Mouse (Mus musculus): ENCODE measurements around the gene Nckap1l. TPM values are rescaled to one million over a fixed set of nuclear protein-coding genes. Genes with fewer than 3 reads are reported as not detected.

The Nckap1l gene
- polyA plus RNA-seq, 1 experiment, result 0.05 TPM

DNA sequence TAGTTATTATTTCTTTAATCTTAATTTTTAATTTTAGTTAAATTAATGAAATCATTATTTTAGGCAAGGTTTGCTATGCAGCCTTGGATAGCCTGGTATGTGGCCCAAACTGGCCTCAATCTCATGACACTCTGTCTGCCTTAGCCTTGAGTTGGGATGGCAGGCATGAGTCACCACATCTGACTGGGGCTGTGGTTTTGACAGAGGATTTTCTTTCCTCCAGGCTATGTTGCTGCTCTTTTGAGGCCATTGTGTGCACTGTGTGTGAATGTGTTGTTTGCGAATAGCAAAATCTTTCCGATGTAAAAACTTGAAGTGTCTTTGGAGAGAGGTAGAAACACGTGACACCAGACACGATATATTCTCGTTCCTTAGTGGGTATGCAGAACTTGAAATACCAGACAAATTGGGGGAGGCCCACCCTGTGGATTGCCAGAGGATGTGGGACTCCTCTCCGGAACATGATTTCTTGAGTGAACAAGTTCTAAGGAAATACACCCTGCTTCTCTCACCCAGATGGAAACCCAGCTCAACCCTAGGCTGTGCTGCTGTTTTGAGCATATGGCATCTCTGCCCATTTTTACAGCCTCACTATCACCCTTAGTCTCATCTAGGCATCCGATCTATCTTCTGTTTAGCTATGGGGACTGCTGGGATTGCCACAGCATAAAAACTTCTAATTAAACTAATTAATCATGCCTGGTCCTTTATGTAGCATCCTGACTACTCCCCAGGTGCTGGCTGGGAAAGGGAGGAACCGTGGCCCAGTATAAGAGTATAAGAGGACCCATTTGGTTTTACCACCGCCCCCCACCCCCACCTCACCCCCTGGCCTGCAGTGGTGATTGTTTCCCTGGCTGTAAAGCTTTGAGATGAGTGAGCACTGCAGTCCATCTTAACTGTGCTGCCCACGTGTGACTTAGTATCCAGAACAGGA lies 42.9 kb downstream of the Nckap1l start:
- H3K4me1 ChIP-seq (ENCODE audit: control insufficient read depth), result no peaks in the 10 kb centered on the region
- H3K36me3 ChIP-seq (ENCODE audit: control insufficient read depth), result no peaks in the 10 kb centered on the region
- no peaks in the 10 kb centered on the region for H3K9me3 ChIP-seq (ENCODE audit: control insufficient read depth, low read length)
- TF ChIP-seq GATA1 (IDR thresholded peaks at IDR 0.05; ENCODE audit: low read length) (no peak), TAL1 (IDR thresholded peaks at IDR 0.05; ENCODE audit: low read length) (no peak)
- H3K4me3 ChIP-seq (replicated peaks), result no peak overlapping the region
- peaks cover 4% of the 10 kb centered on the region for H3K27me3 ChIP-seq (ENCODE audit: control insufficient read depth)

DNA sequence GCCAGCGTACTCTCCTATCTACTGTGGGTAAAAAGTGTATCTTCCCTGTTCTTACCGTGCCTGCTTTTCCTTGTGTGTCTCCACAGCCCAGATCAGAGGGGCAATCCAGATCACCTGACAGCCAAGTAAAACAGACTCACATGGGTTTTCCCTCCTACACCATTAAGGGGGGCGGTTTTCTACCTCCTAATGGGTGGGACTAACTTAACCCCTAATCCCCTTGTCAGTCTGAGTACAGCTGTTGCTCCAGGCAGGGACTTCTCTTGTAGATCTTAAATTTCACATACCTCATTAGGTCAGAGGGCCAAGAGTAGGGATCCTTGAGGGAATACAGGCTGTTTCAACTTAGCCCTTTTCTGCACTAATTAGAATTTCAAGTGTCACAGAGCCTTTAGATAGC lies 44.6 kb downstream of the Nckap1l start:
- Histone ChIP-seq H3K36me3 (ENCODE audit: control insufficient read depth) (no peaks in the 10 kb centered on the region), H3K27me3 (ENCODE audit: control insufficient read depth) (peaks cover 20% of the 10 kb centered on the region), H3K4me1 (ENCODE audit: control insufficient read depth) (no peaks in the 10 kb centered on the region), H3K9me3 (ENCODE audit: control insufficient read depth, low read length) (no peaks in the 10 kb centered on the region), H3K4me3 (replicated peaks) (no peak overlapping the region)
- TF ChIP-seq TAL1 (IDR thresholded peaks at IDR 0.05; ENCODE audit: low read length) (no peak), GATA1 (IDR thresholded peaks at IDR 0.05; ENCODE audit: low read length) (no peak)

DNA sequence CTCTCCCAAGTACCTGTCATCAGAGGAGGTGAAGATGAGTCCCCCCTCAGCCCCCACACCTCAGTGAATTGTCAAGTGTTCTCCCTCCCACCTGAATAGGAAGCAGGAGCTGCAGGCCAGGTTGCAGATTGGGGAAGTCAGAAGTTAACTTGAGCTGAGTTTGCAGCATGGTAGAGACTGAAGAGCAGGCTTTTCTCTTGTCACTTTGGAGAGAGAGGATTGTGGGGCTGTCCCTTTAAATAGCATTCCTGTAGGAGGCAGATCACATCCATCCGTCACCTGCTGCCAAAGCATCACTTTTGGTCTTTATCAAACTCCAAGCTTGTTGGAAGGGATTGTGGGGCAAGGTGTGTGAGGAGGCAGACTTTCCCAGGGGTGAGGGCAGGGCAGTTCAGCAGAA lies 47.1 kb downstream of the Nckap1l start:
- H3K36me3 ChIP-seq (ENCODE audit: control insufficient read depth), result no peaks in the 10 kb centered on the region
- H3K4me3 ChIP-seq (replicated peaks), result no peak overlapping the region
- peaks cover 38% of the 10 kb centered on the region for H3K27me3 ChIP-seq (ENCODE audit: control insufficient read depth)
- H3K9me3 ChIP-seq (ENCODE audit: control insufficient read depth, low read length), result no peaks in the 10 kb centered on the region
- H3K4me1 ChIP-seq (ENCODE audit: control insufficient read depth), result no peaks in the 10 kb centered on the region
- TF ChIP-seq GATA1 (IDR thresholded peaks at IDR 0.05; ENCODE audit: low read length) (no peak), TAL1 (IDR thresholded peaks at IDR 0.05; ENCODE audit: low read length) (no peak)

DNA sequence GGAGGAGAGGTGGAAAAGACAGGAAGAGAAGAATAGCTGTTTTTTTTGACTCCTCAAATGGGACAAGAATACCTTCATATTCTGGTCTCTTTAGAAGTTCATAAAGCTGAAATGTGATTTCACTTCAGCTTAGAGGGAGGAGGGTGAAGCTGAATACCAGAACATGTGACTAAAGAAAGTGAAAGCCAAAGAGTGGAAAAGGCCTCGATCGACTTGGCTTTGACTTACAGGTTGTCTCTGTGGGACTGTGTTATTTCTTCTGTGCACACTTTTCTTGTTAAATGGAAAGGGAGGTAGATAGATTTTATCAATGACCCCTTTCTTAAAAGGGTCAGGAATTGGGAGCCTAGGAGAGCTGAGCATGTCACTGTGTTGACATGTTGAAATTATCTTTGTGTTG lies 47.6 kb downstream of the Nckap1l start:
- H3K36me3 ChIP-seq (ENCODE audit: control insufficient read depth), result no peaks in the 10 kb centered on the region
- H3K4me3 ChIP-seq (replicated peaks), result no peak overlapping the region
- TF ChIP-seq GATA1 (IDR thresholded peaks at IDR 0.05; ENCODE audit: low read length) (no peak), TAL1 (IDR thresholded peaks at IDR 0.05; ENCODE audit: low read length) (no peak)
- no peaks in the 10 kb centered on the region for H3K9me3 ChIP-seq (ENCODE audit: control insufficient read depth, low read length)
- H3K27me3 ChIP-seq (ENCODE audit: control insufficient read depth), result peaks cover 38% of the 10 kb centered on the region
- no peaks in the 10 kb centered on the region for H3K4me1 ChIP-seq (ENCODE audit: control insufficient read depth)

DNA sequence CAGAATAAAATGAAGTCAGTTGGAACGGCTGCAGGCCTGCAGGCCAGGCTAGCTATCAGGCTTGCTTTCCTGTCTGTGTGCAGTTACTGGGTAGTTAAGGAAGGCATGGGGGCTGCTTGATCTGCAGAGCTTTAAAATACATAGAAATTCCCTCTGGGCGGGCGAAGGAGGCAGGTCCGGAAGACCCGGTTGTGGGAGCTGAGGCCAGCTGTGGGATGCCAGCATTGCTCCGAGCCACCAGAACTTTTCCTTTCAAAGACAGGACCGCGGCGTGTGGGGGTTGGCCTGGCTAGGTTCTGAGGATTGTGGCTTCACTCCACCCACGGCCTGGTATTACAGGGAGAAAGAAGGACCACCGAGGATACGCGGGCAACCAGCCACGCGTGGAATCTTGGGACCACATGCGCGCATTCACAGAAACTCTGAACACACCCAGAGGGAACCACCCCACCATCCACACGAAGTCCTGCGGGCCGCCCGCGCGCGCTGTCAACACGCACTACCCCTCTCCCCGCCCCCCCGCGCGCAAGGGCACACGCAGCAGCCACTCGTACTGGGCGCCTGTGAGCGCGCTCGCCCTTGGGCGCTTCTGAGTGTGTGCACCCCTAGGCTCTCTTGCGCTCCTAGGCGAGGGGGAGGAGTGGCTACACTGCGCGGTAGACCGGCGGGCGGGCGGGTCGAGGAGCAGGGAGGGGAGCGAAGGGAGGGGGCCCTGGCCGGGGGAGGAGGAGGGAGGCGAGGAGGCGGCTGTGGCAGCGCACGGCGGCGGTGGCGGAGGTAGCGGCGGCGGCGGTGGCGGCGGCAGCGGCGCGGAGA lies 49.0 kb downstream of the Nckap1l start, which contains the start of gene Pde1b:
TSS of gene Pde1b (plus strand) at position 600 of the 816 bp plus-strand sequence.
- TF ChIP-seq TAL1 (IDR thresholded peaks at IDR 0.05; ENCODE audit: low read length), result no peak
- no peak for TF ChIP-seq GATA1 (IDR thresholded peaks at IDR 0.05; ENCODE audit: low read length)
- Histone ChIP-seq H3K4me1 (ENCODE audit: control insufficient read depth) (no peaks in the 10 kb centered on the region), H3K4me3 (replicated peaks) (no peak within 1 kb of the TSS), H3K36me3 (ENCODE audit: control insufficient read depth) (no peaks in the 10 kb centered on the region), H3K9me3 (ENCODE audit: control insufficient read depth, low read length) (no peaks in the 10 kb centered on the region), H3K27me3 (ENCODE audit: control insufficient read depth) (peaks cover 38% of the 10 kb centered on the region)

DNA sequence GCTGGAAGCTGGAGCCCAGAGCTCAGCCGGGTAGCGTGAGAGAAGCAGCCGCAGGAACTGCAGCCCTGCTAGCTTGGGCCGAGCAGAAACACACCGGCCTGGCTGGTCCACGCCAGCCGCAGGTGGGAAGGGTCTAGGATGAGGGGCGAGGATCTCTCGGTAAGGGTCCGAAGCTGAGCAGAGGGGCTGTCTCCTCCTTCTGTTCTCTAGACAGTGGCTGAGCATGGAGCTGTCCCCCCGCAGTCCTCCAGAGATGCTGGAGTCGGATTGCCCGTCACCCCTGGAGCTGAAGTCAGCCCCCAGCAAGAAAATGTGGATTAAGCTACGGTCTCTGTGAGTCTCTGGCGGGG lies 49.6 kb downstream of the Nckap1l start:
- no peaks in the 10 kb centered on the region for H3K4me1 ChIP-seq (ENCODE audit: control insufficient read depth)
- H3K4me3 ChIP-seq (replicated peaks), result no peak overlapping the region
- H3K27me3 ChIP-seq (ENCODE audit: control insufficient read depth), result peaks cover 38% of the 10 kb centered on the region
- no peaks in the 10 kb centered on the region for H3K9me3 ChIP-seq (ENCODE audit: control insufficient read depth, low read length)
- H3K36me3 ChIP-seq (ENCODE audit: control insufficient read depth), result no peaks in the 10 kb centered on the region
- no peak for TF ChIP-seq TAL1 (IDR thresholded peaks at IDR 0.05; ENCODE audit: low read length)
- no peak for TF ChIP-seq GATA1 (IDR thresholded peaks at IDR 0.05; ENCODE audit: low read length)

DNA sequence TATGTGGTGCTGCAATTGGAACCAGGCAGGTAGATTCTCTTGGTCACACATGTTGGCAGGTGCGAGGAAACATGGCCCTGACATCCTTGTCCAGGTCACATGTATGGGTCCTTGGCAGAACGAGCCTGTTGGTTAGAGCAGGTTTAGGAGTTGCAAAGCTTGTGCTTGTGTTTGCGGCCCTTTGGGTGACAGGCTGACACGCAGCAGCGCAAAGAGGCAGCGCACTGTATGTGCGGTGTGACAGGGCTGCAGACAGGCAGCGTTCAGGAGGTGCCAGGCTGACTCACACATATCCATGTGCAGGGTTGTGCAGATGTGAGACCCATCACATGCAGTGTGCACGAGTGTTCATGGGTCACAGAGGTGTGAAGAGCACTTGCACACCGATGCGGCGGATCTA lies 50.1 kb downstream of the Nckap1l start:
- Histone ChIP-seq H3K9me3 (ENCODE audit: control insufficient read depth, low read length) (no peaks in the 10 kb centered on the region), H3K4me3 (replicated peaks) (no peak overlapping the region), H3K4me1 (ENCODE audit: control insufficient read depth) (no peaks in the 10 kb centered on the region), H3K27me3 (ENCODE audit: control insufficient read depth) (peaks cover 38% of the 10 kb centered on the region), H3K36me3 (ENCODE audit: control insufficient read depth) (no peaks in the 10 kb centered on the region)
- TF ChIP-seq GATA1 (IDR thresholded peaks at IDR 0.05; ENCODE audit: low read length) (no peak), TAL1 (IDR thresholded peaks at IDR 0.05; ENCODE audit: low read length) (no peak)

DNA sequence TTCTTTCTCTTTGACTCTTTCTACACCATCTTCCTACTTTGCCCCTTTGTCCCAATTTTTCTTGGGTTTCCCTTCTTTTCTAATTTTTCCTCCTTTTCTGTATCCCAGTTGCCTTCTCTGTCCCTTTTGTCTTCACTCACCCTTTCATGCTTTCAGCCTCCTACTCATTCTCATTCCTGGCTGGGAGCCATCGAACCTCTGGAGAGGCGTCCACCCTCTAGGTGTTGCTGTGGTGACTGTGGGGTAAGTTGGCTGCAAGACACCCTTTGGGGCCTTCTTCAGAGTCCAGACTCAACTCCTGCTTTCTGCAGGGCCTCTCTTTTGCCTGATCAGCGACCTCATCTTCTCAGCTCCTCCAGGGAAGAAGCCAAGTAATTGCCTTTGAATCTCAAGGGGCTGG lies 55.7 kb downstream of the Nckap1l start:
- Histone ChIP-seq H3K27me3 (ENCODE audit: control insufficient read depth) (peaks cover 12% of the 10 kb centered on the region), H3K9me3 (ENCODE audit: control insufficient read depth, low read length) (no peaks in the 10 kb centered on the region), H3K36me3 (ENCODE audit: control insufficient read depth) (no peaks in the 10 kb centered on the region), H3K4me3 (replicated peaks) (no peak overlapping the region), H3K4me1 (ENCODE audit: control insufficient read depth) (no peaks in the 10 kb centered on the region; the same call in 1 of the 2 replicates)
- TF ChIP-seq TAL1 (IDR thresholded peaks at IDR 0.05; ENCODE audit: low read length) (no peak), GATA1 (IDR thresholded peaks at IDR 0.05; ENCODE audit: low read length) (no peak)

DNA sequence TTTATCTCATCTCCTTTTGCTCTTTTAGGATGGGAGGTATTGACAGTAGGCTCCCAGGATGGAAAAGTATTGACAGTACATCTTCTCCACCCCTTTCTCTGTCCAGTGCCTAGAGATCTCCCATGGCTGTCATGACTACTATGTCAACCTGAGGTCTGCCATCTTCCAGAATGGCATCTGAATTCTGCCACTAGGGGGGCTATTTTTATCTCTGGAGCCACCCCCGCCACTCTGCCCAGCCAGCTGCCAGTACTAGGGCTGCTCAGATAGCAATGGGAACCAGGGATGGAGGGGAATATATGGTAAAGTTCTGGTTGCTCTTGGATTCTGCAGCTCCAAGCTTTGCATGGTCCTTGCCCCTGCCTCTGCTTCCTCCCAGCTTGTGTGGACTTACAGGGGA lies 58.1 kb downstream of the Nckap1l start:
- no peaks in the 10 kb centered on the region for H3K36me3 ChIP-seq (ENCODE audit: control insufficient read depth)
- H3K9me3 ChIP-seq (ENCODE audit: control insufficient read depth, low read length), result no peaks in the 10 kb centered on the region
- H3K4me1 ChIP-seq (ENCODE audit: control insufficient read depth), result no peaks in the 10 kb centered on the region; the same call in 1 of the 2 replicates
- no peak overlapping the region for H3K4me3 ChIP-seq (replicated peaks)
- H3K27me3 ChIP-seq (ENCODE audit: control insufficient read depth), result peaks cover 7% of the 10 kb centered on the region
- TF ChIP-seq GATA1 (IDR thresholded peaks at IDR 0.05; ENCODE audit: low read length), result no peak
- no peak for TF ChIP-seq TAL1 (IDR thresholded peaks at IDR 0.05; ENCODE audit: low read length)

Data from erythroblast, embryonic 14.5 days (primary cell).